Mouse (Mus musculus): ENCODE results near the gene Gde1. TPM values are rescaled to one million over a fixed set of nuclear protein-coding genes. Genes with fewer than 3 reads are reported as not detected.
A peak's percentile ranks its signal among the peaks of the same experiment; 100 is the strongest.

The Gde1 gene
- total and polyA plus RNA-seq, 3 experiments = 19.8 to 51.1 (median 42.0) TPM

GRCm38 (mm10) chr7:118708002-118708401, 2.4 kb upstream of the Gde1 start:
- TF ChIP-seq GATA2 (IDR thresholded peaks at IDR 0.05; ENCODE audit: borderline replicate concordance, low read depth, low read length) (no peak), POLR2AphosphoS5 (IDR thresholded peaks at IDR 0.05; ENCODE audit: insufficient replicate concordance, low read depth, low read length) (no peak), TAL1 (conservative IDR thresholded peaks at IDR 0.05; ENCODE audit: low read depth, low read length) (no peak), GATA1 (IDR thresholded peaks at IDR 0.05; ENCODE audit: borderline replicate concordance, low read length) (no peak), CTCF (IDR thresholded peaks at IDR 0.05; ENCODE audit: low read depth, low read length) (no peak)
- no peak for DNase-seq (ENCODE audit: low spot score)
- Histone ChIP-seq H3K9me3 (replicated peaks) (no peaks in the 10 kb centered on the region), H3K27me3 (ENCODE audit: insufficient read depth, low read length) (no peaks in the 10 kb centered on the region), H3K36me3 (replicated peaks) (peaks cover 9% of the 10 kb centered on the region), H3K4me1 (ENCODE audit: insufficient read depth, low read depth, low read length) (peaks cover 42% of the 10 kb centered on the region), H3K4me3 (ENCODE audit: low read depth, low read length) (no peak overlapping the region)
- no peak for ATAC-seq (ENCODE audit: extremely low read depth, insufficient number of reproducible peaks, low FRiP score, poor library complexity, severe bottlenecking)

GRCm38 (mm10) chr7:118707216-118707615, 1.6 kb upstream of the Gde1 start:
- H3K36me3 ChIP-seq (replicated peaks) = peaks cover 15% of the 10 kb centered on the region
- peaks cover 37% of the 10 kb centered on the region for H3K4me1 ChIP-seq (ENCODE audit: insufficient read depth, low read depth, low read length)
- no peaks in the 10 kb centered on the region for H3K9me3 ChIP-seq (replicated peaks)
- no peak overlapping the region for H3K4me3 ChIP-seq (ENCODE audit: low read depth, low read length)
- TF ChIP-seq GATA1 (IDR thresholded peaks at IDR 0.05; ENCODE audit: borderline replicate concordance, low read length) (no peak), GATA2 (IDR thresholded peaks at IDR 0.05; ENCODE audit: borderline replicate concordance, low read depth, low read length) (no peak), CTCF (IDR thresholded peaks at IDR 0.05; ENCODE audit: low read depth, low read length) (no peak), TAL1 (conservative IDR thresholded peaks at IDR 0.05; ENCODE audit: low read depth, low read length) (no peak), POLR2AphosphoS5 (IDR thresholded peaks at IDR 0.05; ENCODE audit: insufficient replicate concordance, low read depth, low read length) (no peak)
- no peaks in the 10 kb centered on the region for H3K27me3 ChIP-seq (ENCODE audit: insufficient read depth, low read length)
- ATAC-seq (ENCODE audit: extremely low read depth, insufficient number of reproducible peaks, low FRiP score, poor library complexity, severe bottlenecking) (no peak), DNase-seq (ENCODE audit: low spot score) (no peak)

- H3K4me3 ChIP-seq (ENCODE audit: low read depth, low read length) = no peak overlapping the region
- ATAC-seq (ENCODE audit: extremely low read depth, insufficient number of reproducible peaks, low FRiP score, poor library complexity, severe bottlenecking) (no peak), DNase-seq (ENCODE audit: low spot score) (no peak)
- H3K9me3 ChIP-seq (replicated peaks) = no peaks in the 10 kb centered on the region
- H3K27me3 ChIP-seq (ENCODE audit: insufficient read depth, low read length) = no peaks in the 10 kb centered on the region
- no peak for TF ChIP-seq TAL1 (conservative IDR thresholded peaks at IDR 0.05; ENCODE audit: low read depth, low read length)
- no peak for TF ChIP-seq GATA1 (IDR thresholded peaks at IDR 0.05; ENCODE audit: borderline replicate concordance, low read length)
- no peak for TF ChIP-seq POLR2AphosphoS5 (IDR thresholded peaks at IDR 0.05; ENCODE audit: insufficient replicate concordance, low read depth, low read length)
- no peak for TF ChIP-seq GATA2 (IDR thresholded peaks at IDR 0.05; ENCODE audit: borderline replicate concordance, low read depth, low read length)
- TF ChIP-seq CTCF (IDR thresholded peaks at IDR 0.05; ENCODE audit: low read depth, low read length) = no peak
- peaks cover 37% of the 10 kb centered on the region for H3K4me1 ChIP-seq (ENCODE audit: insufficient read depth, low read depth, low read length)
- peaks cover 23% of the 10 kb centered on the region for H3K36me3 ChIP-seq (replicated peaks)
Measured at GRCm38 (mm10) chr7:118706488-118706887, 910 bp upstream of the Gde1 start.

GRCm38 (mm10) chr7:118706051-118706450, 473 bp upstream of the Gde1 start:
- H3K4me1 ChIP-seq (ENCODE audit: insufficient read depth, low read depth, low read length) = peaks cover 37% of the 10 kb centered on the region
- ATAC-seq (ENCODE audit: extremely low read depth, insufficient number of reproducible peaks, low FRiP score, poor library complexity, severe bottlenecking) = 0 out of 2 replicates have a peak, but pooled peaks have one; percentile 18
- no peak for DNase-seq (ENCODE audit: low spot score)
- no peaks in the 10 kb centered on the region for H3K27me3 ChIP-seq (ENCODE audit: insufficient read depth, low read length)
- H3K4me3 ChIP-seq (ENCODE audit: low read depth, low read length) = peak overlapping the region; percentile 98; the same call in 1 of the 2 replicates
- TF ChIP-seq TAL1 (conservative IDR thresholded peaks at IDR 0.05; ENCODE audit: low read depth, low read length) (no peak), CTCF (IDR thresholded peaks at IDR 0.05; ENCODE audit: low read depth, low read length) (no peak), GATA1 (IDR thresholded peaks at IDR 0.05; ENCODE audit: borderline replicate concordance, low read length) (no peak), POLR2AphosphoS5 (IDR thresholded peaks at IDR 0.05; ENCODE audit: insufficient replicate concordance, low read depth, low read length) (no peak), GATA2 (IDR thresholded peaks at IDR 0.05; ENCODE audit: borderline replicate concordance, low read depth, low read length) (no peak)
- peaks cover 27% of the 10 kb centered on the region for H3K36me3 ChIP-seq (replicated peaks)
- H3K9me3 ChIP-seq (replicated peaks) = no peaks in the 10 kb centered on the region

GRCm38 (mm10) chr7:118704001-118704850, 1.4 kb downstream of the Gde1 start:
- no peak for ATAC-seq (ENCODE audit: extremely low read depth, insufficient number of reproducible peaks, low FRiP score, poor library complexity, severe bottlenecking)
- peak overlapping the region; percentile 98 for H3K4me3 ChIP-seq (ENCODE audit: low read depth, low read length)
- peaks cover 43% of the 10 kb centered on the region for H3K36me3 ChIP-seq (replicated peaks)
- DNase-seq (ENCODE audit: low spot score) = peak; percentile 18
- H3K9me3 ChIP-seq (replicated peaks) = no peaks in the 10 kb centered on the region
- H3K4me1 ChIP-seq (ENCODE audit: insufficient read depth, low read depth, low read length) = peaks cover 37% of the 10 kb centered on the region
- TF ChIP-seq GATA2 (IDR thresholded peaks at IDR 0.05; ENCODE audit: borderline replicate concordance, low read depth, low read length) = no peak
- TF ChIP-seq CTCF (IDR thresholded peaks at IDR 0.05; ENCODE audit: low read depth, low read length) = no peak
- TF ChIP-seq GATA1 (IDR thresholded peaks at IDR 0.05; ENCODE audit: borderline replicate concordance, low read length) = no peak
- no peak for TF ChIP-seq TAL1 (conservative IDR thresholded peaks at IDR 0.05; ENCODE audit: low read depth, low read length)
- TF ChIP-seq POLR2AphosphoS5 (IDR thresholded peaks at IDR 0.05; ENCODE audit: insufficient replicate concordance, low read depth, low read length) = no peak
- H3K27me3 ChIP-seq (ENCODE audit: insufficient read depth, low read length) = no peaks in the 10 kb centered on the region

- DNase-seq (ENCODE audit: low spot score) (no peak), ATAC-seq (ENCODE audit: extremely low read depth, insufficient number of reproducible peaks, low FRiP score, poor library complexity, severe bottlenecking) (no peak)
- H3K9me3 ChIP-seq (replicated peaks) = no peaks in the 10 kb centered on the region
- no peak for TF ChIP-seq GATA2 (IDR thresholded peaks at IDR 0.05; ENCODE audit: borderline replicate concordance, low read depth, low read length)
- TF ChIP-seq TAL1 (conservative IDR thresholded peaks at IDR 0.05; ENCODE audit: low read depth, low read length) = no peak
- TF ChIP-seq GATA1 (IDR thresholded peaks at IDR 0.05; ENCODE audit: borderline replicate concordance, low read length) = no peak
- no peak for TF ChIP-seq POLR2AphosphoS5 (IDR thresholded peaks at IDR 0.05; ENCODE audit: insufficient replicate concordance, low read depth, low read length)
- no peak for TF ChIP-seq CTCF (IDR thresholded peaks at IDR 0.05; ENCODE audit: low read depth, low read length)
- H3K27me3 ChIP-seq (ENCODE audit: insufficient read depth, low read length) = no peaks in the 10 kb centered on the region
- no peak overlapping the region for H3K4me3 ChIP-seq (ENCODE audit: low read depth, low read length)
- H3K4me1 ChIP-seq (ENCODE audit: insufficient read depth, low read depth, low read length) = peaks cover 40% of the 10 kb centered on the region
- H3K36me3 ChIP-seq (replicated peaks) = peaks cover 53% of the 10 kb centered on the region
Measured at GRCm38 (mm10) chr7:118703144-118703561, 2.4 kb downstream of the Gde1 start.
